Mouse (Mus musculus): ENCODE measurements around the gene Ptprq. TPM values are rescaled to one million over a fixed set of nuclear protein-coding genes. Genes with fewer than 3 reads are reported as not detected.

Gene Ptprq
- polyA plus RNA-seq, 1 experiment = 0.02 TPM

DNA sequence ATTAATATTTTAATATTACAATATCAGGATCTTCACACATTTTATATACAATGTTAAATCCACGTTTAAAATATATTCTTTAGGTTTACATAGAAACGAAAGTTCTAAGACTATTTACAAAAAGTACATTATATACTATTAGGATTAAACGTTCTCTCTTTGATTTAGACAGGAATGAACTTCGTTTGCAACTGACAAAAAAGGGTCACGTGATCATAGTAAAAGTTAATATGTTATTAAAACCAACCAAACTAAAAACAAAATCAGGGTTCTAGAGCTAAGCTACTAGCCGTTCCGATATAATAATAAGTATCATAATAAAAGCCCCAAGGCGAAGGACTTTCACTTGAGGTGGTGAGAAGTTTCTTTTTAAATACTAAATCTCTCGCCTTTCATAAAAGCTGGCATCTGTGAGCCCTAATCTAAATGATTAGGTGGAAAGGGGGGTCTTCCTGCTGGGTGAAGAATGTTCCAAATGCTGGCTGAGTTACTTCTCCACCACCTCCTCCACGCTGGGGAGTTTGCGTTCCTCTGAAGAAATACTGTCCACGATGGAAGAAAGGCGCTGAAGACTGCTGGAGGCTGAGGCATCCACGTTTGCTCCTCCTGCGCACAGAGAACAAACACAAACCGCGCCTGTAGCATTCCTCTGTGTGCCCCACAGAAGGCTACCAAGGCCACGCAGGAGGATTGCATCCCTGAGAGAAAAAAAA is 226.8 kb downstream of the Ptprq start:
- no peak for TF ChIP-seq MYOG (IDR thresholded peaks at IDR 0.05; ENCODE audit: control insufficient read depth, extremely low read depth, insufficient read length)
- TF ChIP-seq USF1 (IDR thresholded peaks at IDR 0.05; ENCODE audit: low read depth) = peak; percentile 89
- Histone ChIP-seq H3K79me3 (ENCODE audit: low read depth) (peaks cover 4% of the 10 kb centered on the region), H3K36me3 (ENCODE audit: control insufficient read depth, insufficient read depth) (no peaks in the 10 kb centered on the region), H3ac (ENCODE audit: control insufficient read depth, insufficient read length, low read depth) (peak overlapping the region; percentile 46), H3K4me3 (ENCODE audit: insufficient read depth, poor library complexity, severe bottlenecking) (no peak overlapping the region), H3K79me2 (ENCODE audit: control insufficient read depth, insufficient read depth) (peaks cover 12% of the 10 kb centered on the region), H3K27me3 (ENCODE audit: control insufficient read depth, insufficient read depth, insufficient read length) (no peaks in the 10 kb centered on the region)

DNA sequence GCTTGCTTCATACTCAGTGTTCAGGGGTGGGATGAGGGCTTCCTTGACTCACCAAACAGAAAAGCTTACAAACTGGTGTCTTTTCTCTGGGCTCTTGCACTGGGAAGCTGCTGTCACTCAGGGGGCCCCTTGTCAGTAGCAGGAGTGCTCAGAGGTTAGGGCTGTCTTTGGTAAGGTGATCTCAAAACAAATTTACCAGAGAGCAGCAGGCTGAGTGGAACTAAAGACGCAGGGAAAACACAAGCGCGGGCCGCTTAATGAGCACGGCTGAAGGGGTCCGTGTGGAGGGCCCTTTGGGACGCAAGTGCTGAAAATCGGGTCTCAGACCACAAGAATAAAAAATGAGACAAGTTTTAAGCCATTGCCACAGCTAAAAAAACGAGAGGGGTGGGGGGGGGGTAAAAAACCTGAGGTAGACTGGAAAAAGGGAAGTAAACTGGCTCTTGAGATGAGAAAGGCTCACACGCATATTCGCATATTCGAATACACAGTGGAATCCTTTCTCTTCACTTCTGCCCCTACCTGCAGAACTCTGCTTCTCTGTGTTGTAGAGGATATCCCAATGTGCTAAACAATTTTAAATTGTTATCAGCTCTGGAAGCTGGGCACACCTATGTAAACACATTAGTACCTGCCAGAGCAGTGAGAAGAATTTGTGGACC is 231.1 kb downstream of the Ptprq start:
- Histone ChIP-seq H3K27me3 (ENCODE audit: control insufficient read depth, insufficient read depth, insufficient read length) (no peaks in the 10 kb centered on the region), H3K4me3 (ENCODE audit: insufficient read depth, poor library complexity, severe bottlenecking) (no peak overlapping the region), H3K36me3 (ENCODE audit: control insufficient read depth, insufficient read depth) (no peaks in the 10 kb centered on the region), H3K79me2 (ENCODE audit: control insufficient read depth, insufficient read depth) (peaks cover 54% of the 10 kb centered on the region), H3ac (ENCODE audit: control insufficient read depth, insufficient read length, low read depth) (peak overlapping the region; percentile 57), H3K79me3 (ENCODE audit: low read depth) (peaks cover 17% of the 10 kb centered on the region)
- TF ChIP-seq CEBPB (IDR thresholded peaks at IDR 0.05; ENCODE audit: low read depth) (no peak), CTCF (IDR thresholded peaks at IDR 0.05; ENCODE audit: control insufficient read depth, insufficient read depth, insufficient read length) (no peak), FOSL1 (IDR thresholded peaks at IDR 0.05; ENCODE audit: insufficient read depth, low read length, poor library complexity, severe bottlenecking) (no peak), MAX (IDR thresholded peaks at IDR 0.05) (no peak), MYOG (IDR thresholded peaks at IDR 0.05; ENCODE audit: control insufficient read depth, extremely low read depth, insufficient read length) (no peak), USF1 (IDR thresholded peaks at IDR 0.05; ENCODE audit: low read depth) (no peak), MYOD1 (IDR thresholded peaks at IDR 0.05; ENCODE audit: control insufficient read depth, insufficient read length, low read depth) (no peak)

DNA sequence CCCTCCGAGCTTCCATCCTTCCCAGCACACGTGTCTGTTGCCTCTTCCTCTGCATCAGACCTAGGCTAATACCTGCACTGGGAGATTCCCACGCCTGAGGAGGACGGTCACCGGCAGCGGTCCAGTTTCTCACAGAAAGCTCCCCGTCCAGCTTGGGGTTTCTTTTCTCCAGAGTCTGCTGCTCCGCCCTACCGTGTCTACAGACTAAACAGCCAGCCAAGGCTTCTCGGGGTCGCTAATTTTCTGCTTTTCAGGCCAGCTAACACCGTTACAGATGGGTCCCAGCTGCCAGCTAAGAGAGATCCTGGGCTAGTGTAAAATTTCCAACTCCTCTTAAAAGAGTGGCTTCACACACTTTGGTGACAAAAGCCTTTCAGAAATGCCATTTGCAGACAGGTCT is 233.1 kb downstream of the Ptprq start:
- Histone ChIP-seq H3K79me3 (ENCODE audit: low read depth) (peaks cover 18% of the 10 kb centered on the region), H3ac (ENCODE audit: control insufficient read depth, insufficient read length, low read depth) (peak overlapping the region; percentile 81), H3K36me3 (ENCODE audit: control insufficient read depth, insufficient read depth) (peaks cover 3% of the 10 kb centered on the region), H3K27me3 (ENCODE audit: control insufficient read depth, insufficient read depth, insufficient read length) (no peaks in the 10 kb centered on the region), H3K4me3 (ENCODE audit: insufficient read depth, poor library complexity, severe bottlenecking) (peak overlapping the region; percentile 43), H3K79me2 (ENCODE audit: control insufficient read depth, insufficient read depth) (peaks cover 56% of the 10 kb centered on the region)
- no peak for TF ChIP-seq MYOD1 (IDR thresholded peaks at IDR 0.05; ENCODE audit: control insufficient read depth, insufficient read length, low read depth)
- no peak for TF ChIP-seq CTCF (IDR thresholded peaks at IDR 0.05; ENCODE audit: control insufficient read depth, insufficient read depth, insufficient read length)
- TF ChIP-seq MAX (IDR thresholded peaks at IDR 0.05) = no peak
- no peak for TF ChIP-seq FOSL1 (IDR thresholded peaks at IDR 0.05; ENCODE audit: insufficient read depth, low read length, poor library complexity, severe bottlenecking)
- no peak for TF ChIP-seq USF1 (IDR thresholded peaks at IDR 0.05; ENCODE audit: low read depth)
- no peak for TF ChIP-seq MYOG (IDR thresholded peaks at IDR 0.05; ENCODE audit: control insufficient read depth, extremely low read depth, insufficient read length)
- TF ChIP-seq CEBPB (IDR thresholded peaks at IDR 0.05; ENCODE audit: low read depth) = no peak

DNA sequence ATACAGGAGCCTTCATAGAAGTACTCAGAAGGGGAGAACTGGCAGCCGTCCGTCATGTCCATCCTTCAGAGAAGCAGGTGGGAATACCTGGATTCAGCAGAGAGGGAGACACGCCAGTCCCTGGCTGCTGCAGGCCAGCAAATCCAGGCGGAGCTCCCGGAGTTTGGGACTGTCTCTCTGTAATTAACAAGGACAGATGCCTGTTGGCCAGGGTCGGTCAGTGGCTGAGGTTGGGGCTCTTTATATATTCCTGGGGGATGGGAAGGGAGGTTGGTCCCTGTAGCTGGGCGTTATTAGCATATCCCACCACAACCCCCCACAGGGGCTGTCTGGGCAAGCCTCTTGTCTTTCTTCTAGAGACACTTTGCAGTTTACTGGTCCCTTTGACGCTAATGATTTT is 234.0 kb downstream of the Ptprq start, which contains the start of gene Myf5:
Gene Myf5 (minus strand): TSS at position 265 of the 400 bp plus-strand sequence.
- Histone ChIP-seq H3K4me3 (ENCODE audit: insufficient read depth, poor library complexity, severe bottlenecking) (peak within 1 kb of the TSS; percentile 43), H3K27me3 (ENCODE audit: control insufficient read depth, insufficient read depth, insufficient read length) (no peaks in the 10 kb centered on the region), H3K79me3 (ENCODE audit: low read depth) (peaks cover 18% of the 10 kb centered on the region), H3K79me2 (ENCODE audit: control insufficient read depth, insufficient read depth) (peaks cover 56% of the 10 kb centered on the region), H3ac (ENCODE audit: control insufficient read depth, insufficient read length, low read depth) (peak within 1 kb of the TSS; percentile 81), H3K36me3 (ENCODE audit: control insufficient read depth, insufficient read depth) (peaks cover 3% of the 10 kb centered on the region)
- TF ChIP-seq CEBPB (IDR thresholded peaks at IDR 0.05; ENCODE audit: low read depth) (no peak), MAX (IDR thresholded peaks at IDR 0.05) (no peak), USF1 (IDR thresholded peaks at IDR 0.05; ENCODE audit: low read depth) (no peak), FOSL1 (IDR thresholded peaks at IDR 0.05; ENCODE audit: insufficient read depth, low read length, poor library complexity, severe bottlenecking) (no peak), MYOG (IDR thresholded peaks at IDR 0.05; ENCODE audit: control insufficient read depth, extremely low read depth, insufficient read length) (no peak)

DNA sequence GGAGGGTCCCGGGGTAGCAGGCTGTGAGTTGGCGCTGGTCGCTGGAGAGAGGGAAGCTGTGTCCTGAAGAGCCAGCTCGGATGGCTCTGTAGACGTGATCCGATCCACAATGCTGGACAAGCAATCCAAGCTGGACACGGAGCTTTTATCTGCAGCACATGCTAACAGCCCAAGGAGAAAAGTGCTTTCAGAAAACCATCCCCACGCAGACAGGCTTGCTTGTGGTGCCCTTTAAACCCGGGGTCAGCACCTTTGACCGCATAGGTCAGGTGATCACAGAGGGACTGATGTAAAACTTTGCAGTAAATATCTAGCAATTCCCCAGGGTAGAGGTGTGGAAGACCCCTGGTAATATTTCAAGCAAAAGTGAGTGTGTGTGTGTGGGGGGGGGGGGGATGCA is 235.8 kb downstream of the Ptprq start:
- H3K79me3 ChIP-seq (ENCODE audit: low read depth) = peaks cover 14% of the 10 kb centered on the region
- H3K36me3 ChIP-seq (ENCODE audit: control insufficient read depth, insufficient read depth) = peaks cover 3% of the 10 kb centered on the region
- TF ChIP-seq MYOG (IDR thresholded peaks at IDR 0.05; ENCODE audit: control insufficient read depth, extremely low read depth, insufficient read length) (no peak), USF1 (IDR thresholded peaks at IDR 0.05; ENCODE audit: low read depth) (peak; percentile 24)
- no peaks in the 10 kb centered on the region for H3K27me3 ChIP-seq (ENCODE audit: control insufficient read depth, insufficient read depth, insufficient read length)
- H3ac ChIP-seq (ENCODE audit: control insufficient read depth, insufficient read length, low read depth) = peak overlapping the region; percentile 76
- peaks cover 53% of the 10 kb centered on the region for H3K79me2 ChIP-seq (ENCODE audit: control insufficient read depth, insufficient read depth)
- H3K4me3 ChIP-seq (ENCODE audit: insufficient read depth, poor library complexity, severe bottlenecking) = peak overlapping the region; percentile 43

DNA sequence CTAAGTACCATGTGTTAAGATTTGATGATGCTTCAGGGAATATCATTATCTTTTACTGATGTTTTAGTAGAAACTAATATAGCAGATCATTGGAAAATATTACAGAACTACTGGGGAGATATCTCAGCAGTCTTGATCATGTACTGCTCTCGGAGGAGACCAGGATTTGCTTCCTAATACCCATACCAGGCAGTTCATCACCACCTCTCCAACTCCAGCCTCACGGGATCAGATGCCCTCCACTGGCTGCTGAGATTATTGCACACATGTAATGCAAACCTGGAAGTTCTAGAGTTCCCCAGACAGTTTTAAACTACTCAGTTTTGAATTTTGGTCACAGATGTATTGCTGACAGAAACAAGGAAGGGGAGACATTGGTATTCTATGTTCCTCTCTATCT is 246.4 kb downstream of the Ptprq start:
- no peak overlapping the region for H3ac ChIP-seq (ENCODE audit: control insufficient read depth, insufficient read length, low read depth)
- no peaks in the 10 kb centered on the region for H3K36me3 ChIP-seq (ENCODE audit: control insufficient read depth, insufficient read depth)
- no peaks in the 10 kb centered on the region for H3K79me3 ChIP-seq (ENCODE audit: low read depth)
- TF ChIP-seq CEBPB (IDR thresholded peaks at IDR 0.05; ENCODE audit: low read depth) = no peak
- TF ChIP-seq CTCF (IDR thresholded peaks at IDR 0.05; ENCODE audit: control insufficient read depth, insufficient read depth, insufficient read length) = no peak
- no peak for TF ChIP-seq MYOG (IDR thresholded peaks at IDR 0.05; ENCODE audit: control insufficient read depth, extremely low read depth, insufficient read length)
- no peak for TF ChIP-seq MYOD1 (IDR thresholded peaks at IDR 0.05; ENCODE audit: control insufficient read depth, insufficient read length, low read depth)
- TF ChIP-seq FOSL1 (IDR thresholded peaks at IDR 0.05; ENCODE audit: insufficient read depth, low read length, poor library complexity, severe bottlenecking) = no peak
- H3K4me3 ChIP-seq (ENCODE audit: insufficient read depth, poor library complexity, severe bottlenecking) = no peak overlapping the region
- H3K27me3 ChIP-seq (ENCODE audit: control insufficient read depth, insufficient read depth, insufficient read length) = no peaks in the 10 kb centered on the region
- H3K79me2 ChIP-seq (ENCODE audit: control insufficient read depth, insufficient read depth) = no peaks in the 10 kb centered on the region

Measured in C2C12 (cell line).